Comparison of ENCODE assay signal across 19 mouse cellular contexts in genomic region chr17:26354431-26354830, GRCm38 (mm10).
"Had no signal": no experiment of that assay in that cellular context is flagged by ENCODE, and none has a peak within 500 bp of the region (broad histone marks: within the 10 kb centered on the region; RNA-seq: fewer than 3 reads in every experiment).

No protein-coding gene starts in this region.

- H3K4me3 ChIP-seq: limb, embryonic 10.5 days; limb, embryonic 13.5 days; liver, embryonic 12.5 days; liver, embryonic 15.5 days; lung, embryonic 15.5 days; midbrain, embryonic 10.5 days; midbrain, embryonic 15.5 days; neural tube, embryonic 12.5 days; neural tube, embryonic 15.5 days had no signal

- ATAC-seq: liver, embryonic 12.5 days; midbrain, embryonic 15.5 days had no signal

- H3K9ac ChIP-seq: limb, embryonic 13.5 days; liver, embryonic 12.5 days; liver, embryonic 15.5 days; lung, embryonic 15.5 days; midbrain, embryonic 15.5 days; neural tube, embryonic 12.5 days; neural tube, embryonic 15.5 days had no signal

- H3K9me3 ChIP-seq: limb, embryonic 10.5 days; limb, embryonic 13.5 days; liver, embryonic 12.5 days; liver, embryonic 15.5 days; lung, embryonic 15.5 days; midbrain, embryonic 10.5 days; midbrain, embryonic 15.5 days; neural tube, embryonic 12.5 days; neural tube, embryonic 15.5 days had no signal

- H3K27ac ChIP-seq: limb, embryonic 10.5 days; limb, embryonic 13.5 days; liver, embryonic 12.5 days; liver, embryonic 15.5 days; lung, embryonic 15.5 days; midbrain, embryonic 10.5 days; midbrain, embryonic 15.5 days; neural tube, embryonic 12.5 days; neural tube, embryonic 15.5 days had no signal

- H3K27me3 ChIP-seq: limb, embryonic 13.5 days; lung, embryonic 15.5 days; midbrain, embryonic 15.5 days; neural tube, embryonic 12.5 days; neural tube, embryonic 15.5 days had no signal

- DNase-seq: kidney, adult 2 months; layer of hippocampus, postnatal 36 days; liver; lung, adult 18-20 months; lung, postnatal 10 days; lung, postnatal 36 days; right cerebral cortex, adult 18-20 months; thymus, adult 18-20 months; thymus, postnatal 36 days had no signal

- H3K4me1 ChIP-seq: limb, embryonic 10.5 days; liver, embryonic 12.5 days; liver, embryonic 15.5 days; megakaryocyte, embryonic 14.5 days; midbrain, embryonic 10.5 days; midbrain, embryonic 15.5 days; neural tube, embryonic 12.5 days; neural tube, embryonic 15.5 days had no signal

- H3K4me2 ChIP-seq: limb, embryonic 13.5 days; liver, embryonic 12.5 days; liver, embryonic 15.5 days; lung, embryonic 15.5 days; midbrain, embryonic 15.5 days; neural tube, embryonic 12.5 days; neural tube, embryonic 15.5 days had no signal

- H3K36me3 ChIP-seq: limb, embryonic 10.5 days; limb, embryonic 13.5 days; liver, embryonic 12.5 days; liver, embryonic 15.5 days; lung, embryonic 15.5 days; midbrain, embryonic 10.5 days; midbrain, embryonic 15.5 days; neural tube, embryonic 12.5 days; neural tube, embryonic 15.5 days had no signal
